Mouse (Mus musculus): ENCODE data around the gene Timm29. TPM values are rescaled to one million over a fixed set of nuclear protein-coding genes. Genes with fewer than 3 reads are reported as not detected.

Gene Timm29
- 53.5 TPM for polyA plus RNA-seq (2014; fragmentation: Illumina TruSeq; extraction: RNeasy Lipid Tissue Mini Kit (QIAGEN cat#74804); ENCODE audit: low read depth, low replicate concordance)

GRCm38 (mm10) chr9:21592703-21593121 lies at the start of gene Timm29, which contains the start of gene Yipf2:
TSS of gene Timm29 (plus strand) at chr9:21592722.
TSS of gene Yipf2 (minus strand) at chr9:21592828.

GRCm38 (mm10) chr9:21546789-21547074 lies 45.8 kb upstream of the Timm29 start, which contains the start of gene Carm1:
TSS of gene Carm1 (plus strand) at chr9:21546894.

GRCm38 (mm10) chr9:21615617-21616231 lies 23.2 kb downstream of the Timm29 start, which contains the start of gene Smarca4:
TSS of gene Smarca4 (plus strand) at chr9:21616169.

Other genes with a start within 250 kb of the Timm29 start
- gene Ilf3, start 224.9 kb upstream of the Timm29 start, polyA plus RNA-seq (2014; fragmentation: Illumina TruSeq; extraction: RNeasy Lipid Tissue Mini Kit (QIAGEN cat#74804); ENCODE audit: low read depth, low replicate concordance), result 26.8 TPM
- gene Qtrt1, start 180.9 kb upstream of the Timm29 start, polyA plus RNA-seq (2014; fragmentation: Illumina TruSeq; extraction: RNeasy Lipid Tissue Mini Kit (QIAGEN cat#74804); ENCODE audit: low read depth, low replicate concordance), result 12.9 TPM
- 57.1 TPM for gene Dnm2, start 167.8 kb upstream of the Timm29 start, polyA plus RNA-seq (2014; fragmentation: Illumina TruSeq; extraction: RNeasy Lipid Tissue Mini Kit (QIAGEN cat#74804); ENCODE audit: low read depth, low replicate concordance)
- 47.0 TPM for gene Tmed1, start 82.5 kb upstream of the Timm29 start, polyA plus RNA-seq (2014; fragmentation: Illumina TruSeq; extraction: RNeasy Lipid Tissue Mini Kit (QIAGEN cat#74804); ENCODE audit: low read depth, low replicate concordance)
- gene AB124611, start 66.5 kb upstream of the Timm29 start, polyA plus RNA-seq (2014; fragmentation: Illumina TruSeq; extraction: RNeasy Lipid Tissue Mini Kit (QIAGEN cat#74804); ENCODE audit: low read depth, low replicate concordance), result 1.2 TPM
- 49.9 TPM for gene Carm1, start 45.8 kb upstream of the Timm29 start, polyA plus RNA-seq (2014; fragmentation: Illumina TruSeq; extraction: RNeasy Lipid Tissue Mini Kit (QIAGEN cat#74804); ENCODE audit: low read depth, low replicate concordance)
- gene Yipf2, start 106 bp downstream of the Timm29 start, polyA plus RNA-seq (2014; fragmentation: Illumina TruSeq; extraction: RNeasy Lipid Tissue Mini Kit (QIAGEN cat#74804); ENCODE audit: low read depth, low replicate concordance), result 6.8 TPM
- 29.6 TPM for gene Smarca4, start 23.4 kb downstream of the Timm29 start, polyA plus RNA-seq (2014; fragmentation: Illumina TruSeq; extraction: RNeasy Lipid Tissue Mini Kit (QIAGEN cat#74804); ENCODE audit: low read depth, low replicate concordance)
- gene Ldlr, start 130.8 kb downstream of the Timm29 start, polyA plus RNA-seq (2014; fragmentation: Illumina TruSeq; extraction: RNeasy Lipid Tissue Mini Kit (QIAGEN cat#74804); ENCODE audit: low read depth, low replicate concordance), result 6.5 TPM
- gene Spc24, start 167.6 kb downstream of the Timm29 start, polyA plus RNA-seq (2014; fragmentation: Illumina TruSeq; extraction: RNeasy Lipid Tissue Mini Kit (QIAGEN cat#74804); ENCODE audit: low read depth, low replicate concordance), result 8.4 TPM
- gene Kank2, start 206.0 kb downstream of the Timm29 start, polyA plus RNA-seq (2014; fragmentation: Illumina TruSeq; extraction: RNeasy Lipid Tissue Mini Kit (QIAGEN cat#74804); ENCODE audit: low read depth, low replicate concordance), result 59.6 TPM
- gene Angptl8, start 242.8 kb downstream of the Timm29 start, polyA plus RNA-seq (2014; fragmentation: Illumina TruSeq; extraction: RNeasy Lipid Tissue Mini Kit (QIAGEN cat#74804); ENCODE audit: low read depth, low replicate concordance), result not detected